Mouse (Mus musculus) ES-E14 (cell line): ENCODE results near the gene Cblc. TPM values are rescaled to one million over a fixed set of nuclear protein-coding genes. Genes with fewer than 3 reads are reported as not detected.

Source experiments
- DNase-seq: peaks from one replicate; pipeline ENCODE4 v3.0.0-alpha.2; 2013; ENCODE audit warnings: low read depth, low spot score
- H3K27ac ChIP-seq: 2 replicates; pipeline ENCODE4 v1.5.1; 2012; ENCODE audit warnings: low read depth, mild to moderate bottlenecking, low read length, moderate library complexity, mixed read lengths; ENCODE audit not compliant: poor library complexity, insufficient read depth, severe bottlenecking
- H3K36me3 ChIP-seq: 2 replicates; pipeline ENCODE4 v1.6.1; 2012; ENCODE audit warnings: mild to moderate bottlenecking, low read length, moderate library complexity, mixed read lengths; ENCODE audit not compliant: control insufficient read depth, poor library complexity, insufficient read depth, severe bottlenecking
- H3K4me1 ChIP-seq, 2 experiments: fragments of 150-350 bp in 1 of 2; sonication (generic) in 1 of 2; 2 replicates each; pipeline ENCODE4 v1.6.1; 2012; ENCODE audit warnings: low read length in 2 of 2, mild to moderate bottlenecking in 1 of 2, mixed read lengths in 1 of 2; ENCODE audit not compliant: control insufficient read depth in 2 of 2, insufficient read depth in 2 of 2, poor library complexity in 1 of 2
- H3K4me3 ChIP-seq, 2 experiments: fragments of 150-350 bp in 1 of 2; sonication (generic) in 1 of 2; 2 replicates each; pipeline ENCODE4 v1.5.1; 2012; ENCODE audit warnings: low read length in 2 of 2, low read depth in 1 of 2, mild to moderate bottlenecking in 1 of 2, mixed read lengths in 1 of 2; ENCODE audit not compliant: insufficient read depth in 1 of 2, poor library complexity in 1 of 2, severe bottlenecking in 1 of 2
- H3K9ac ChIP-seq: 2 replicates; pipeline ENCODE4 v1.6.1; 2012; ENCODE audit warnings: low read depth, mild to moderate bottlenecking, low read length, mixed read lengths; ENCODE audit not compliant: poor library complexity, insufficient read depth, severe bottlenecking
- H3K9me3 ChIP-seq: fragments of 150-350 bp; sonication (generic); 2 replicates; pipeline ENCODE4 v1.6.1; 2012; ENCODE audit warnings: low read depth, mild to moderate bottlenecking, low read length; ENCODE audit not compliant: control insufficient read depth, insufficient read depth
- CHD2 ChIP-seq: IDR thresholded peaks from 2 replicates; pipeline ENCODE4 v1.6.1; 2014; ENCODE audit warnings: mild to moderate bottlenecking, low read depth, low read length, inconsistent platforms
- HCFC1 ChIP-seq: IDR thresholded peaks from 2 replicates; pipeline ENCODE4 v1.6.1; 2012; ENCODE audit warnings: low read length, inconsistent platforms, borderline replicate concordance; ENCODE audit not compliant: insufficient read depth
- MAFK ChIP-seq: IDR thresholded peaks from 2 replicates; pipeline ENCODE4 v1.6.1; 2014; ENCODE audit warnings: mild to moderate bottlenecking, low read depth, low read length, inconsistent platforms; ENCODE audit not compliant: insufficient read depth
- ZC3H11A ChIP-seq: IDR thresholded peaks from 2 replicates; pipeline ENCODE4 v1.6.1; 2012; ENCODE audit warnings: low read depth, mild to moderate bottlenecking, inconsistent platforms, low read length, borderline replicate concordance
- ZNF384 ChIP-seq: IDR thresholded peaks from 2 replicates; pipeline ENCODE4 v1.6.1; 2012; ENCODE audit warnings: low read depth, low read length, inconsistent platforms
- in situ Hi-C, 2 experiments: fragments of 600-800 bp; cut with MboI; formaldehyde crosslinking; loops; one replicate each; pipeline ENCODE4 v1.15.1; 2025; ENCODE audit warnings: low sequenced_read_pairs in 2 of 2, inconsistent platforms in 1 of 2; ENCODE audit not compliant: unreplicated experiment in 2 of 2
- total RNA-seq: library from RNA; depleted of rRNA; stranded (reverse); fragments of 300-350 nt; gene quantifications from 2 replicates; pipeline ENCODE4 v1.2.3, GENCODE M21; 2012

Cblc gene
- total RNA-seq, 1 experiment = 3.5 TPM

GRCm38 (mm10) chr7:19768251-19768650, 28.4 kb downstream of the Cblc start:
- DNase-seq = no peak
- Histone ChIP-seq H3K27ac (no peak overlapping the region), H3K36me3 (peaks cover 22% of the 10 kb centered on the region; the same call in 1 of the 2 replicates), H3K4me1 (peaks cover 2 to 29% of the 10 kb centered on the region in 2 experiments; a peak in 2 of 4 replicates), H3K9me3 (no peaks in the 10 kb centered on the region), H3K4me3 (no peak overlapping the region), H3K9ac (no peak overlapping the region)
- TF ChIP-seq HCFC1 (no peak), ZNF384 (no peak), CHD2 (no peak), MAFK (no peak), ZC3H11A (no peak)
- in situ Hi-C loops = no loop called here

DNA sequence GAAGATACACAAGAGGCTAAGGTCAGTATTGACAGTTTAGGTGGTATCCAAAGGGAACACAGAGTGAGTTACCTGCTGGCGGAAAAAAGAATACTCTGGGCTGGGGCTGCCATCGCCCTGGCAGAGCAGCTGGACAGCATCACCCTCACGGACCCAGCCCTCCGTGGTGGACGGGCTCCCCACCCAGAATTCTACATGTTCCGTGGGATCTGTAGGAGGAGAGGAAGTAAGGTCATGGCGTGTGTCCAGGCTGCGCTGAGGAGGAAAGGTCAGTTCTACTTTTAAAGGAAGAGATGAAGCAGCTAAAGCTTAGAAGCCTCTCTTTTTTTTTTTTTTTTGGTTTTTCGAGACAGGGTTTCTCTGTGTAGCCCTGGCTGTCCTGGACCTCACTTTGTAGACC, 32.0 kb downstream of the Cblc start:
- TF ChIP-seq CHD2 = no peak
- no peak for TF ChIP-seq HCFC1
- no peak for TF ChIP-seq ZNF384
- TF ChIP-seq ZC3H11A = no peak
- TF ChIP-seq MAFK = no peak
- Histone ChIP-seq H3K9ac (no peak overlapping the region), H3K36me3 (peaks cover 30% of the 10 kb centered on the region; the same call in 1 of the 2 replicates), H3K27ac (no peak overlapping the region), H3K4me1 (peaks cover 2 to 36% of the 10 kb centered on the region in 2 experiments; a peak in 2 of 4 replicates), H3K4me3 (no peak overlapping the region), H3K9me3 (no peaks in the 10 kb centered on the region)
- in situ Hi-C loops = no loop called here
- no peak for DNase-seq

GRCm38 (mm10) chr7:19763829-19764477, 32.7 kb downstream of the Cblc start:
- no peaks in the 10 kb centered on the region for H3K9me3 ChIP-seq
- H3K4me3 ChIP-seq = no peak overlapping the region
- peaks cover 30% of the 10 kb centered on the region; the same call in 1 of the 2 replicates for H3K36me3 ChIP-seq
- H3K9ac ChIP-seq = no peak overlapping the region
- in situ Hi-C loops = no loop called here
- no peak for DNase-seq
- TF ChIP-seq HCFC1 (no peak), ZC3H11A (no peak), ZNF384 (no peak), MAFK (no peak), CHD2 (no peak)
- peaks cover 2 to 30% of the 10 kb centered on the region in 2 experiments; a peak in 2 of 4 replicates for H3K4me1 ChIP-seq
- H3K27ac ChIP-seq = no peak overlapping the region; the same call in 1 of the 2 replicates

GRCm38 (mm10) chr7:19762283-19762682, 34.3 kb downstream of the Cblc start:
- peaks cover 37% of the 10 kb centered on the region for H3K36me3 ChIP-seq
- in situ Hi-C loops = no loop called here
- H3K4me3 ChIP-seq = no peak overlapping the region
- no peak overlapping the region for H3K9ac ChIP-seq
- TF ChIP-seq ZC3H11A = no peak
- TF ChIP-seq CHD2 = no peak
- TF ChIP-seq ZNF384 = no peak
- TF ChIP-seq MAFK = no peak
- no peak for TF ChIP-seq HCFC1
- no peak for DNase-seq
- H3K27ac ChIP-seq = no peak overlapping the region
- no peaks in the 10 kb centered on the region for H3K9me3 ChIP-seq
- peaks cover 0 to 27% of the 10 kb centered on the region in 2 experiments; a peak in 2 of 4 replicates for H3K4me1 ChIP-seq

DNA sequence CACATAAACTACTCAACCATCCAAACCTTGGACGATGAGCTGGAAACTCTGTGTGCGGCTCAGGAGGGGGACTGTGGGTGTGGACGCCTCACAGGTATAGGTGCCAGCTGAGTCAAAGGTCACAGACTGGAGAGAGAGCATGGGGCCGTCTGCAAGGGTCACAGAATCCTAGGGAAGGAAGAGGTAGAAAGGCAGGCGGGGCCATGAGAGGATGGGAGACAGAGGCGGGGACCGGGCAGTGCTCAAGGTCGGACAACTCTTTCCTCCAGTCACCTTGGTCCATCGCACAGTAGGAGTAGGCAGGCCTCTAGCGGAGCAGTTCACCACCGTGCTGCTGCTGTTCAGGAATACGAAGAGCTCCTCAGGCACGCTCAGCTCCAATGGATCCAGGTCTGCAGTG, 36.6 kb downstream of the Cblc start:
- DNase-seq = no peak
- no peak overlapping the region for H3K27ac ChIP-seq
- peaks cover 2 to 28% of the 10 kb centered on the region in 2 experiments; a peak in 3 of 4 replicates for H3K4me1 ChIP-seq
- H3K9me3 ChIP-seq = no peaks in the 10 kb centered on the region
- TF ChIP-seq CHD2 = no peak
- TF ChIP-seq ZNF384 = no peak
- H3K4me3 ChIP-seq = no peak overlapping the region
- in situ Hi-C loops = no loop called here
- H3K36me3 ChIP-seq = peaks cover 32% of the 10 kb centered on the region
- H3K9ac ChIP-seq = no peak overlapping the region
